In the genomic region with DNA sequence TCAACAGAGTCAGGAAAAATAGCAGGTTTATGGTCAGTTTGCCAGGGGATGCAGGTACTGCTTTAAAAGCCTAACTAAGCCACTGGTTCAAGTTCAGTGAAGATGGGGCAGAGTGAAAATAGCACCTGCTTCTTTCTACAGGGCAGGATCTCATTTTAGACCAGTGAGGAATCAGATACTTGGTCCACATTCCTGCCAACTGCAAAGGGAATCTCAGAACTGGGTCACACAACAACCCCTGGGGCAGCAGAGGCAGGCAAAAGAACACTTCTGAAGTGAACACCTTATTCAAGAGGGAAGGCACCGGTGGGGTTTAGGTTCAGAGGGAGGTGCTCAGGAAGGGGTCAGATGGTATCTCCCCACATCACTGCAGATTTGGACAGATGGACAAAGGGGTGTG, we compare ENCODE assay signal across 22 mouse cellular contexts.
"Had no signal": no experiment of that assay in that cellular context is flagged by ENCODE, and none has a peak within 500 bp of the region (broad histone marks: within the 10 kb centered on the region; RNA-seq: fewer than 3 reads in every experiment).

No protein-coding gene starts in this region.

- ATAC-seq: hindbrain, postnatal 0 days; intestine, embryonic 16.5 days; liver, embryonic 12.5 days had no signal

- H3K4me1 ChIP-seq: hindbrain, embryonic 10.5 days; hindbrain, embryonic 13.5 days; hindbrain, embryonic 15.5 days; limb, embryonic 15.5 days; liver, embryonic 12.5 days had no signal

- DNase-seq: gastrocnemius, postnatal 14 days; heart, adult 2 months; heart, postnatal 10 days; heart, postnatal 4 days; kidney, adult 11 months; kidney, adult 2 months; kidney, adult 9 months; kidney, postnatal 10 days; kidney, postnatal 25 days; kidney, postnatal 4 days had no signal

- H3K9me3 ChIP-seq: hindbrain, embryonic 10.5 days; hindbrain, embryonic 13.5 days; hindbrain, embryonic 15.5 days; limb, embryonic 13.5 days; limb, embryonic 15.5 days; liver, embryonic 12.5 days had no signal

- H3K4me3 ChIP-seq: heart, adult 2 months; hindbrain, embryonic 10.5 days; hindbrain, embryonic 13.5 days; hindbrain, embryonic 15.5 days; layer of hippocampus, adult 2 months; left cerebral cortex, adult 2 months; limb, embryonic 13.5 days; limb, embryonic 15.5 days; liver, embryonic 12.5 days had no signal

- H3K27me3 ChIP-seq: hindbrain, embryonic 13.5 days; hindbrain, embryonic 15.5 days; limb, embryonic 13.5 days had no signal

- H3K9ac ChIP-seq: hindbrain, embryonic 13.5 days; hindbrain, embryonic 15.5 days; limb, embryonic 13.5 days; limb, embryonic 15.5 days; liver, embryonic 12.5 days; liver, embryonic 14.5 days had no signal

- H3K36me3 ChIP-seq: hindbrain, embryonic 10.5 days; hindbrain, embryonic 13.5 days; hindbrain, embryonic 15.5 days; limb, embryonic 13.5 days; limb, embryonic 15.5 days; liver, embryonic 12.5 days had no signal

- H3K27ac ChIP-seq: heart, adult 2 months; hindbrain, embryonic 10.5 days; hindbrain, embryonic 13.5 days; hindbrain, embryonic 15.5 days; hindbrain, postnatal 0 days; layer of hippocampus, adult 2 months; left cerebral cortex, adult 2 months; limb, embryonic 13.5 days; limb, embryonic 15.5 days; liver, embryonic 12.5 days; liver, embryonic 14.5 days had no signal

- H3K4me2 ChIP-seq: heart, embryonic 11.5 days; hindbrain, embryonic 13.5 days; hindbrain, embryonic 15.5 days; limb, embryonic 13.5 days; limb, embryonic 15.5 days; liver, embryonic 12.5 days had no signal
